Mouse (Mus musculus) spleen, adult 2 months (tissue): Measurements from ENCODE around the gene Erich2. TPM values are rescaled to one million over a fixed set of nuclear protein-coding genes. Genes with fewer than 3 reads are reported as not detected.
A peak's percentile ranks its signal among the peaks of the same experiment; 100 is the strongest.

ENCODE experiments used
- DNase-seq, 2 experiments: peaks; one replicate each; pipeline versions ENCODE4 v3.0.0 to v3.0.0-alpha.2; 2012 to 2021; ENCODE audit warnings: low spot score in 2 of 2, low read depth in 1 of 2
- H3K27ac ChIP-seq: fragments of 200-500 bp; 2 replicates; pipeline ENCODE4 v1.5.1; 2012; ENCODE audit warnings: low read length, inconsistent platforms; ENCODE audit not compliant: insufficient read depth
- H3K27me3 ChIP-seq: fragments of 200-500 bp; 2 replicates; pipeline ENCODE4 v1.6.1; 2012; ENCODE audit warnings: mild to moderate bottlenecking, moderate library complexity, low read length, inconsistent platforms; ENCODE audit not compliant: control insufficient read depth, insufficient read depth
- H3K36me3 ChIP-seq: fragments of 200-500 bp; 2 replicates; pipeline ENCODE4 v1.6.1; 2012; ENCODE audit warnings: mild to moderate bottlenecking, low read length, inconsistent platforms; ENCODE audit not compliant: control insufficient read depth, insufficient read depth
- H3K4me1 ChIP-seq: fragments of 200-500 bp; 2 replicates; pipeline ENCODE4 v1.6.1; 2011; ENCODE audit warnings: inconsistent platforms; ENCODE audit not compliant: control insufficient read depth, insufficient read depth, insufficient read length
- H3K4me3 ChIP-seq: fragments of 200-500 bp; 2 replicates; pipeline ENCODE4 v1.5.1; 2011; ENCODE audit warnings: mild to moderate bottlenecking, inconsistent platforms; ENCODE audit not compliant: insufficient read depth, insufficient read length; ENCODE audit errors: extremely low read depth
- CTCF ChIP-seq: fragments of 200-500 bp; IDR thresholded peaks from 2 replicates; pipeline ENCODE4 v1.5.1; 2011; ENCODE audit warnings: mild to moderate bottlenecking, inconsistent platforms; ENCODE audit not compliant: insufficient read depth, insufficient read length, insufficient replicate concordance; ENCODE audit errors: extremely low read depth
- POLR2A ChIP-seq: fragments of 200-500 bp; IDR thresholded peaks from 2 replicates; pipeline ENCODE4 v1.6.1; 2011; ENCODE audit warnings: low read depth, low read length, inconsistent platforms
- WGBS: fragments of 180-500 bp; shearing (Covaris S2); methylation state at CpG from one replicate; pipeline ENCODE4 v1.1.7; 2018; 5-methylcytosine and 5-hydroxymethylcytosine counted together
- polyA plus RNA-seq: library from polyadenylated mRNA; depleted of rRNA; stranded (reverse); fragments of >200 nt; gene quantifications from 2 replicates; pipeline ENCODE4 v1.2.3, GENCODE M21; 2012

Gene Erich2
- polyA plus RNA-seq, 1 experiment, result 0.13 TPM

GRCm38 (mm10) chr2:70552772-70553171 is 44.2 kb downstream of the Erich2 start, which contains the start of gene Gad1:
Gene Gad1, plus strand, starts transcription at chr2:70553072.
- H3K27me3 ChIP-seq, result no peaks in the 10 kb centered on the region

GRCm38 (mm10) chr2:70553826-70554225 is 45.2 kb downstream of the Erich2 start:
- H3K36me3 ChIP-seq, result no peaks in the 10 kb centered on the region
- peaks cover 13% of the 10 kb centered on the region for H3K4me1 ChIP-seq
- H3K4me3 ChIP-seq, result no peak overlapping the region
- 86% methylated on average over 3 of the region's 3 CpGs for WGBS
- DNase-seq, result peak in 1 of 2 experiments; percentile 46
- no peaks in the 10 kb centered on the region for H3K27me3 ChIP-seq
- no peak overlapping the region for H3K27ac ChIP-seq
- TF ChIP-seq CTCF, result no peak

More at GRCm38 (mm10) chr2:70552772-70553171, 44.2 kb downstream of the Erich2 start, which contains the start of gene Gad1:
- TF ChIP-seq CTCF, result no peak
- no peak for TF ChIP-seq POLR2A
- Histone ChIP-seq H3K27ac (no peak within 1 kb of the TSS), H3K4me1 (peaks cover 11% of the 10 kb centered on the region), H3K4me3 (no peak within 1 kb of the TSS), H3K36me3 (no peaks in the 10 kb centered on the region)
- DNase-seq, result no peak
- 53% methylated on average over 4 of the region's 4 CpGs for WGBS

GRCm38 (mm10) chr2:70558112-70558842 is 49.7 kb downstream of the Erich2 start:
- TF ChIP-seq CTCF (peak; percentile 70; the same call in 1 of the 2 replicates), POLR2A (no peak)
- H3K4me3 ChIP-seq, result peak overlapping the region; percentile 50
- peaks cover 7% of the 10 kb centered on the region; the same call in 1 of the 2 replicates for H3K4me1 ChIP-seq
- peaks cover 9% of the 10 kb centered on the region for H3K27me3 ChIP-seq
- 10% methylated on average over 18 of the region's 18 CpGs for WGBS
- no peaks in the 10 kb centered on the region for H3K36me3 ChIP-seq
- peak overlapping the region; percentile 81; the same call in 1 of the 2 replicates for H3K27ac ChIP-seq
- DNase-seq, result peak; percentile 80 to 82

GRCm38 (mm10) chr2:70558843-70559451 is 50.3 kb downstream of the Erich2 start:
- H3K4me1 ChIP-seq, result peaks cover 11% of the 10 kb centered on the region; the same call in 1 of the 2 replicates
- 8% methylated on average over 24 of the region's 24 CpGs for WGBS
- TF ChIP-seq POLR2A (no peak), CTCF (no peak)

GRCm38 (mm10) chr2:70559520-70559919 is 50.9 kb downstream of the Erich2 start:
- WGBS, result 2% methylated on average over 13 of the region's 13 CpGs
- H3K27ac ChIP-seq, result peak overlapping the region; percentile 96
- no peaks in the 10 kb centered on the region for H3K36me3 ChIP-seq
- DNase-seq, result peak; percentile 88 to 93
- H3K27me3 ChIP-seq, result peaks cover 15% of the 10 kb centered on the region
- H3K4me1 ChIP-seq, result peaks cover 11% of the 10 kb centered on the region; the same call in 1 of the 2 replicates
- no peak for TF ChIP-seq POLR2A
- TF ChIP-seq CTCF, result no peak; the same call in 1 of the 2 replicates
- H3K4me3 ChIP-seq, result peak overlapping the region; percentile 60; the same call in 1 of the 2 replicates

More at GRCm38 (mm10) chr2:70558843-70559451, 50.3 kb downstream of the Erich2 start:
- H3K36me3 ChIP-seq, result no peaks in the 10 kb centered on the region
- DNase-seq, result peak; percentile 55 to 66
- peaks cover 15% of the 10 kb centered on the region for H3K27me3 ChIP-seq
- H3K27ac ChIP-seq, result peak overlapping the region; percentile 96
- peak overlapping the region; percentile 60 for H3K4me3 ChIP-seq

GRCm38 (mm10) chr2:70561077-70561795 is 52.6 kb downstream of the Erich2 start:
- Histone ChIP-seq H3K4me3 (no peak overlapping the region; the same call in 1 of the 2 replicates), H3K36me3 (no peaks in the 10 kb centered on the region), H3K4me1 (peaks cover 17% of the 10 kb centered on the region), H3K27ac (no peak overlapping the region), H3K27me3 (peaks cover 20% of the 10 kb centered on the region)
- peak in 1 of 2 experiments; percentile 51 for DNase-seq
- TF ChIP-seq CTCF (peak; percentile 44; the same call in 1 of the 2 replicates), POLR2A (no peak)
- WGBS, result 6% methylated on average over 29 of the region's 29 CpGs
